Mouse (Mus musculus): Measurements from ENCODE around the gene Smchd1.

Smchd1 gene

GRCm38 (mm10) chr17:71417008-71417407 lies 58.1 kb downstream of the Smchd1 start:
- Histone ChIP-seq H3K36me3 (ENCODE audit: insufficient read depth, low read length) (peaks cover 32% of the 10 kb centered on the region), H3K4me1 (replicated peaks; ENCODE audit: low read depth, low read length) (peaks cover 31% of the 10 kb centered on the region), H3K27me3 (ENCODE audit: insufficient read depth, low read length) (no peaks in the 10 kb centered on the region), H3K4me3 (replicated peaks; ENCODE audit: low read length) (no peak overlapping the region), H3K9me3 (ENCODE audit: low read length) (peaks cover 7% of the 10 kb centered on the region)
- TF ChIP-seq CTCF (conservative IDR thresholded peaks at IDR 0.05; ENCODE audit: low read length) (no peak), NANOG (IDR thresholded peaks at IDR 0.05; ENCODE audit: borderline replicate concordance, low read length) (no peak), POU5F1 (IDR thresholded peaks at IDR 0.05; ENCODE audit: borderline replicate concordance, low read length) (no peak)

- TF ChIP-seq CTCF (conservative IDR thresholded peaks at IDR 0.05; ENCODE audit: low read length) (no peak), NANOG (IDR thresholded peaks at IDR 0.05; ENCODE audit: borderline replicate concordance, low read length) (no peak), POU5F1 (IDR thresholded peaks at IDR 0.05; ENCODE audit: borderline replicate concordance, low read length) (no peak)
- no peak overlapping the region for H3K4me3 ChIP-seq (replicated peaks; ENCODE audit: low read length)
- H3K4me1 ChIP-seq (replicated peaks; ENCODE audit: low read depth, low read length), result no peaks in the 10 kb centered on the region
- H3K36me3 ChIP-seq (ENCODE audit: insufficient read depth, low read length), result peaks cover 38% of the 10 kb centered on the region
- H3K27me3 ChIP-seq (ENCODE audit: insufficient read depth, low read length), result no peaks in the 10 kb centered on the region
- H3K9me3 ChIP-seq (ENCODE audit: low read length), result no peaks in the 10 kb centered on the region
Measured at GRCm38 (mm10) chr17:71387401-71387800, 87.7 kb downstream of the Smchd1 start.

DNA sequence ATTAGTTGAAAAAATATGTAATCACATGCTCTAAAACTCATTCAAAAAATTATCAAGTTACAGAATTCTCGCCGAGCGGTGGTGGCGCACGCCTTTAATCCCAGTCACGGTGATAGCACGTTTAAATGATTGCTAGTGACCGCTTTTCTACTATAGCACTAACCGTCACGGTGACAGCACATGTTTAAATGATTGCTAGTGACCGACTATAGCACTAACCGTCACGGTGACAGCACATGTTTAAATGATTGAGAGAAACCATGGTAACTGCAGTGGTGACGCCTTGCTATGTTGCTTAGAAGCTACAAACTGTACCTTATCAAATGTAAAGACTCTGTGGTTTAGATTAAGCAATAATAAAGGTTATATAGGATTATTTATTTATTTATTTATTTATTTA lies 94.8 kb downstream of the Smchd1 start:
- Histone ChIP-seq H3K4me1 (replicated peaks; ENCODE audit: low read depth, low read length) (no peaks in the 10 kb centered on the region), H3K27me3 (ENCODE audit: insufficient read depth, low read length) (no peaks in the 10 kb centered on the region), H3K9me3 (ENCODE audit: low read length) (no peaks in the 10 kb centered on the region), H3K4me3 (replicated peaks; ENCODE audit: low read length) (no peak overlapping the region), H3K36me3 (ENCODE audit: insufficient read depth, low read length) (peaks cover 17% of the 10 kb centered on the region)
- TF ChIP-seq NANOG (IDR thresholded peaks at IDR 0.05; ENCODE audit: borderline replicate concordance, low read length), result no peak
- no peak for TF ChIP-seq CTCF (conservative IDR thresholded peaks at IDR 0.05; ENCODE audit: low read length)
- no peak for TF ChIP-seq POU5F1 (IDR thresholded peaks at IDR 0.05; ENCODE audit: borderline replicate concordance, low read length)

DNA sequence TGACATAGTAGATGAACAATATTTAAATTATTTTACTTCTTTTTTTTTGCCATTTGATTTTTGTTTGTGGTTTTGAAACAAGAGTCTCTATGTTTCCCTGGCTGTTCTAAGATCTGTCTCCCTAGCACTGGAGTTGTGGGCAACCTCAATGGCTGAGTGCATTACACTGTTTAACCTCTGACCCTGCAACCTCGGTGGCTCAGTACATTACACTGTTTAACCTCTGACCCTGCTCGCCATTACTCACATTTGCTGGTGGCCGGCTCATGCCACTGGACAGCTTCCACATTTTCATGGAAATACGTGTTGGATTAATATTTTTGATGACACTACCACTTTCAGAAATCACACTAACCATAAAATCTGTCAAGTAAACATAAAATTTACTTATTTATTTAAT lies 97.2 kb downstream of the Smchd1 start:
- no peaks in the 10 kb centered on the region for H3K27me3 ChIP-seq (ENCODE audit: insufficient read depth, low read length)
- no peak overlapping the region for H3K4me3 ChIP-seq (replicated peaks; ENCODE audit: low read length)
- H3K36me3 ChIP-seq (ENCODE audit: insufficient read depth, low read length), result peaks cover 19% of the 10 kb centered on the region
- no peak for TF ChIP-seq POU5F1 (IDR thresholded peaks at IDR 0.05; ENCODE audit: borderline replicate concordance, low read length)
- no peak for TF ChIP-seq CTCF (conservative IDR thresholded peaks at IDR 0.05; ENCODE audit: low read length)
- TF ChIP-seq NANOG (IDR thresholded peaks at IDR 0.05; ENCODE audit: borderline replicate concordance, low read length), result no peak
- no peaks in the 10 kb centered on the region for H3K4me1 ChIP-seq (replicated peaks; ENCODE audit: low read depth, low read length)
- H3K9me3 ChIP-seq (ENCODE audit: low read length), result no peaks in the 10 kb centered on the region

- TF ChIP-seq POU5F1 (IDR thresholded peaks at IDR 0.05; ENCODE audit: borderline replicate concordance, low read length) (no peak), NANOG (IDR thresholded peaks at IDR 0.05; ENCODE audit: borderline replicate concordance, low read length) (no peak), CTCF (conservative IDR thresholded peaks at IDR 0.05; ENCODE audit: low read length) (no peak)
- peaks cover 61% of the 10 kb centered on the region for H3K36me3 ChIP-seq (ENCODE audit: insufficient read depth, low read length)
- H3K27me3 ChIP-seq (ENCODE audit: insufficient read depth, low read length), result no peaks in the 10 kb centered on the region
- no peaks in the 10 kb centered on the region for H3K4me1 ChIP-seq (replicated peaks; ENCODE audit: low read depth, low read length)
- peaks cover 12% of the 10 kb centered on the region for H3K9me3 ChIP-seq (ENCODE audit: low read length)
- no peak overlapping the region for H3K4me3 ChIP-seq (replicated peaks; ENCODE audit: low read length)
Measured at GRCm38 (mm10) chr17:71355526-71355925, 119.6 kb downstream of the Smchd1 start.

DNA sequence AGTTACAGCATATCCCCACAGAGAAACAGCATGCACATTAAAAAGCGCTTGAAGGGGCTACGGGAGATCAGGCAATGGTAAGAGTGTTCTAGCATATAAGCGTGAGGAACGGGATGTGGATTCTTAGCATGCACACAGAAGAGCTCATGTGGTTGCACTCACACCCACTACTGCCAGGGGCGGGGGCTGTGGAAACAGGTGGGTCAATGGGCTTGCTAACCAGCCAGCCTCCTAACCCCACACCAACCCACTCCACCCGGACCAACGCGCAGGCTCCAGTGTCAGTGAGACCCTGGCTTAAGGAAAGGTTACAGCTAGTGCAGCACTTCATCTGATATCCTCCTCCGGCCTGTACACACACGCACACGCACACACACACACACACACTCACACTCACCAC lies 120.9 kb downstream of the Smchd1 start:
- no peaks in the 10 kb centered on the region for H3K4me1 ChIP-seq (replicated peaks; ENCODE audit: low read depth, low read length)
- H3K36me3 ChIP-seq (ENCODE audit: insufficient read depth, low read length), result peaks cover 61% of the 10 kb centered on the region
- no peaks in the 10 kb centered on the region for H3K9me3 ChIP-seq (ENCODE audit: low read length)
- TF ChIP-seq CTCF (conservative IDR thresholded peaks at IDR 0.05; ENCODE audit: low read length) (no peak), NANOG (IDR thresholded peaks at IDR 0.05; ENCODE audit: borderline replicate concordance, low read length) (no peak), POU5F1 (IDR thresholded peaks at IDR 0.05; ENCODE audit: borderline replicate concordance, low read length) (no peak)
- no peaks in the 10 kb centered on the region for H3K27me3 ChIP-seq (ENCODE audit: insufficient read depth, low read length)
- H3K4me3 ChIP-seq (replicated peaks; ENCODE audit: low read length), result no peak overlapping the region

DNA sequence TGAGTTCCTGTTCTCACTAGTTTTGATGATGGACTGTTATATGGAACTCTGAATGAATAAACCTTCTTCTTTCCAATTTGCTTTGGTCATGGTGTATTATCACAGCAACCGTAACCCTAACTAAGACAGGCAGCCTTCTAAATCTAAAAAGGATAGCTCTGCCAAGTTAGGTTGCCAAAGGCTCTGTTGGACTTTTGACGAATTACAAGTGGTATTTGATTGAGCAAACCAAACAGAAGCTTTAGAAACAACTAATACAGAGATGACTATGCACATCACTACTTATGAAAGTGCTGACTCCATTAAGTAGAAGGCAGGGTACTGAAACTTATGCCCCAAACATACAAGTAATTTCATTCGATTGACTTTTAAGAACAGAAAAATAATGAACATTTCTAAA lies 127.0 kb downstream of the Smchd1 start:
- no peak for TF ChIP-seq CTCF (conservative IDR thresholded peaks at IDR 0.05; ENCODE audit: low read length)
- TF ChIP-seq POU5F1 (IDR thresholded peaks at IDR 0.05; ENCODE audit: borderline replicate concordance, low read length), result no peak
- no peak for TF ChIP-seq NANOG (IDR thresholded peaks at IDR 0.05; ENCODE audit: borderline replicate concordance, low read length)
- H3K9me3 ChIP-seq (ENCODE audit: low read length), result no peaks in the 10 kb centered on the region; the same call in 1 of the 2 replicates
- no peaks in the 10 kb centered on the region for H3K27me3 ChIP-seq (ENCODE audit: insufficient read depth, low read length)
- H3K4me1 ChIP-seq (replicated peaks; ENCODE audit: low read depth, low read length), result peaks cover 2% of the 10 kb centered on the region; the same call in 1 of the 2 replicates
- no peak overlapping the region for H3K4me3 ChIP-seq (replicated peaks; ENCODE audit: low read length)
- peaks cover 57% of the 10 kb centered on the region for H3K36me3 ChIP-seq (ENCODE audit: insufficient read depth, low read length)

GRCm38 (mm10) chr17:71342006-71342405 lies 133.1 kb downstream of the Smchd1 start:
- Histone ChIP-seq H3K4me1 (replicated peaks; ENCODE audit: low read depth, low read length) (peaks cover 3% of the 10 kb centered on the region; the same call in 1 of the 2 replicates), H3K36me3 (ENCODE audit: insufficient read depth, low read length) (peaks cover 8% of the 10 kb centered on the region), H3K4me3 (replicated peaks; ENCODE audit: low read length) (no peak overlapping the region), H3K27me3 (ENCODE audit: insufficient read depth, low read length) (no peaks in the 10 kb centered on the region), H3K9me3 (ENCODE audit: low read length) (no peaks in the 10 kb centered on the region)
- TF ChIP-seq NANOG (IDR thresholded peaks at IDR 0.05; ENCODE audit: borderline replicate concordance, low read length) (no peak), POU5F1 (IDR thresholded peaks at IDR 0.05; ENCODE audit: borderline replicate concordance, low read length) (no peak), CTCF (conservative IDR thresholded peaks at IDR 0.05; ENCODE audit: low read length) (no peak)

DNA sequence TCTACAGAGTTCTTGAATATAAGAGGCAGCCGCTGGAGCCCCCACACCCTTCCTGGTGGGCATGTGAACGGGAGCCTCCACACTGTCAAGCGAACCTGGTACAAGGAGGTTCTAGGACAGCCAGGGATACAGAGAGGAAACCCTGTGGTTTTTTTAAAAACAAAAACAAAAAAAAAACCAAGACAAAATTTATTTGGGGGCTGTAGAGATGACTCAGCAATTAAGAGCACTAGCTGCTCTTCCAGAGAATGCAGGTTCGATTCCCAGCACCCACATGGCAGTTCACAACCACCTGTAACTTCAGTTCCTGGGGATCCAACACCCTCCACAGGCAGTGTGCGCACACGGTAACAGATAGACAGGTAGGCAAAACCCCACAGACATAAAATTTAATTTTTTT lies 136.5 kb downstream of the Smchd1 start:
- Histone ChIP-seq H3K9me3 (ENCODE audit: low read length) (no peaks in the 10 kb centered on the region), H3K4me1 (replicated peaks; ENCODE audit: low read depth, low read length) (peaks cover 3% of the 10 kb centered on the region; the same call in 1 of the 2 replicates), H3K36me3 (ENCODE audit: insufficient read depth, low read length) (no peaks in the 10 kb centered on the region), H3K4me3 (replicated peaks; ENCODE audit: low read length) (no peak overlapping the region), H3K27me3 (ENCODE audit: insufficient read depth, low read length) (no peaks in the 10 kb centered on the region)
- TF ChIP-seq CTCF (conservative IDR thresholded peaks at IDR 0.05; ENCODE audit: low read length) (no peak), NANOG (IDR thresholded peaks at IDR 0.05; ENCODE audit: borderline replicate concordance, low read length) (no peak), POU5F1 (IDR thresholded peaks at IDR 0.05; ENCODE audit: borderline replicate concordance, low read length) (no peak)
